Mouse (Mus musculus): ENCODE measurements at regions not wholly inside any gene's neighbourhood (a gene's known extent, or its start where the extent isn't known, plus 50 kb on each side); places are given as distances from the start of the nearest gene placed in this dataset.
A peak's percentile ranks its signal among the peaks of the same experiment; 100 is the strongest.

DNA sequence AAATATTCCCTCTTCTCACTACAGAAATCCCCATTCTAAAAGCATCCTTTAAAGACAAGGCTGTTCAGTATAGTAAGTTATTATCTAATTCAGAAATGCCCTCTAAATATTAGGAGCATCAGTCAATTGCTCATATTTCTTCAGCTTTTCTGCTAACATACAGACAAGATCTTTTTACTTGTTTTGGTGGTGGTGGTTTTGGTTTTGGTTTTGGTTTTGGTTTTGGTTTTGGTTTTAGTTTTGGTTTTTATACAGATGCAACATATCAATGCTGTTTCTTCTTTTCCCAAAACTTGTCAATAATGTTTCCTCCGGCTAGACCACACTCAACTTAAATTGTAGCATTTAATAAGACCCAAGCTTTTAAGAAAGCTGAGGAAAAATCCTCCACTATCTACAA lies 98.2 kb downstream of the Rpl36a-ps1 start:
- ATAC-seq (replicated peaks; ENCODE audit: low FRiP score, low read depth), result no peak
- H3K4me3 ChIP-seq (replicated peaks; ENCODE audit: low read depth, low read length), result no peak overlapping the region
- no peaks in the 10 kb centered on the region for H3K36me3 ChIP-seq (ENCODE audit: insufficient read depth, low read length)
- 94% methylated on average over 1 of the region's 1 CpGs for WGBS
- no peaks in the 10 kb centered on the region for H3K27me3 ChIP-seq (ENCODE audit: insufficient read depth, low read length)
- no peak for TF ChIP-seq CTCF (IDR thresholded peaks at IDR 0.05; ENCODE audit: low read depth)
- no peaks in the 10 kb centered on the region for H3K4me1 ChIP-seq (replicated peaks; ENCODE audit: insufficient read depth, low read length)
- H3K27ac ChIP-seq, result no peak overlapping the region
- H3K9ac ChIP-seq (ENCODE audit: low read depth, low read length), result no peak overlapping the region
- no peak overlapping the region for H3K4me2 ChIP-seq (ENCODE audit: low read length)
- no peak for DNase-seq (ENCODE audit: low spot score)
- H3K9me3 ChIP-seq (replicated peaks; ENCODE audit: low read length), result no peaks in the 10 kb centered on the region

DNA sequence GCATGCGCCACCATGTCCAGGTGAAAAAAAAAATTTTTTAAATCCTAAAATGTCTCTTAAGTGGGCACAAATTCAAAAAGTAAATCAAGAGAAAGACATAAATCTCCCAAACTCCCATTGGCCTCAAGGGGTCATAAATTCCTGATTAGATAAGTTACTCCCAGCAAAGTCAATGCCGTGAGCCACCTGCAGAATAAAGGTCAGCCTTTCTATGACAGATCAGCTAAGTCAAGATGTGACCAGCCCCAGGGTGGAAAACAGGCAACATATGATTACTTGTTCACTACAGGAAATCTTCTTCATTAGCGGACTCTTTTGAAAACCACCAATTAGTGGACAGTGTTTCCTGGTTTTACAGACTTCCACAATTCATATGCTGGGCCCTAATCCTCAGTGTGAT lies 101.4 kb downstream of the Rpl36a-ps1 start:
- Histone ChIP-seq H3K27ac (no peak overlapping the region), H3K9ac (ENCODE audit: low read depth, low read length) (no peak overlapping the region), H3K9me3 (replicated peaks; ENCODE audit: low read length) (no peaks in the 10 kb centered on the region), H3K27me3 (ENCODE audit: insufficient read depth, low read length) (no peaks in the 10 kb centered on the region), H3K4me2 (ENCODE audit: low read length) (no peak overlapping the region), H3K4me3 (replicated peaks; ENCODE audit: low read depth, low read length) (no peak overlapping the region), H3K36me3 (ENCODE audit: insufficient read depth, low read length) (no peaks in the 10 kb centered on the region), H3K4me1 (replicated peaks; ENCODE audit: insufficient read depth, low read length) (no peaks in the 10 kb centered on the region)
- ATAC-seq (replicated peaks; ENCODE audit: low FRiP score, low read depth), result no peak
- WGBS, result 67% methylated on average over 3 of the region's 3 CpGs
- no peak for DNase-seq (ENCODE audit: low spot score)
- no peak for TF ChIP-seq CTCF (IDR thresholded peaks at IDR 0.05; ENCODE audit: low read depth)

DNA sequence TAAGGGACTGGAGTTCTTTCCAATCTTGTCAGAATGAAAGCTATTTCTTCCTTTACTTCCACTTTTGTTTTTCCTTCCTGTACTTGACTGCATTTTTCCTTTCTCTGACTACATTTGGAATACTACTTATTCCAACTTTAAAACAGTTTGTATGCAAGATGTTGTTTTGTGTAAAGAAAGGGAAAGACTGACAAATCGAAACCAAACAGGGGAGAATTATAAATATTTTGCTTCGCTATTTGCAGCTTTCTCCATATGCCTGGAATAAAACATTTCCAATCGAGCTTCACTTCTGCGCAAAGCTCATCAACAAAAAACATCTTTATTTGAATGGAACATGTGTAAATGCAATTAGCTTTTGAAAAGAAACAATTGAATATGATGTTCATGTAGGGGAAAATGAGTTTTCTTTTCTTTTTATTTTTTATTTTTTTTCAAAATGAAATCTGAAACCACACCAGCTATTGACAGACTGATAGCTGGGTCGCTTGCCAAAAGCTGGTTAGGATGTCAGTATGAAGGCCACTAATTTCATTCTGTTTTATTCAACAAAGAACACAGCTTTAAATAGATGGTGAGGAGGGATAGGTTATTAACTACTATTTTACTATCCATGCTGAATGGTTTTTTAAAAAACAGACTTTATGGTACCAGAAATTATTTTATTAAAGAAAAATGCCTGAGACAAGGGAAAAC lies 102.7 kb downstream of the Rpl36a-ps1 start:
- H3K27me3 ChIP-seq (ENCODE audit: insufficient read depth, low read length), result no peaks in the 10 kb centered on the region
- H3K9ac ChIP-seq (ENCODE audit: low read depth, low read length), result no peak overlapping the region
- H3K36me3 ChIP-seq (ENCODE audit: insufficient read depth, low read length), result no peaks in the 10 kb centered on the region
- DNase-seq (ENCODE audit: low spot score) (no peak), ATAC-seq (replicated peaks; ENCODE audit: low FRiP score, low read depth) (no peak)
- H3K4me2 ChIP-seq (ENCODE audit: low read length), result no peak overlapping the region
- no peak overlapping the region for H3K27ac ChIP-seq
- no peak for TF ChIP-seq CTCF (IDR thresholded peaks at IDR 0.05; ENCODE audit: low read depth)
- no peaks in the 10 kb centered on the region for H3K4me1 ChIP-seq (replicated peaks; ENCODE audit: insufficient read depth, low read length)
- H3K9me3 ChIP-seq (replicated peaks; ENCODE audit: low read length), result no peaks in the 10 kb centered on the region
- H3K4me3 ChIP-seq (replicated peaks; ENCODE audit: low read depth, low read length), result no peak overlapping the region
- WGBS, result 78% methylated on average over 5 of the region's 5 CpGs

DNA sequence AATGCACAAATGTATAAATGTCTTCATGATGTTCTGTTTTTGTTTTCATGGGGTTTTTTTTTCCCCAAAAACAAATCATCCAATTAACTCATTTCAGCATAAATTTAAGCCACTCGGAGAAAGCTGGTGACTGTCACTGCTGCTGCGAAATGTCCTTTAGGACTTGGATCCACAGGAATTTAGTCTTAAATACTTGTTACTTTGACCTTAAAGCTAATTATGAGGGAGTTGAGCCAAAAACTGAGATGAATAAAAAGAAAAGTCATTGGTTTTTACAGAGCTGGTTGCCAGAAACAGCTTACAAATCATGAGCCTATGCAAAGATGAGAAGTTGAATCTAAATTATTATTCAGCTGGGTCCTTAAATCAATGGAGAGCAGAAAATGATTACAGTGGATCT lies 106.5 kb downstream of the Rpl36a-ps1 start:
- H3K4me1 ChIP-seq (replicated peaks; ENCODE audit: insufficient read depth, low read length), result no peaks in the 10 kb centered on the region
- 65% methylated on average over 2 of the region's 2 CpGs for WGBS
- no peak overlapping the region for H3K9ac ChIP-seq (ENCODE audit: low read depth, low read length)
- no peaks in the 10 kb centered on the region for H3K36me3 ChIP-seq (ENCODE audit: insufficient read depth, low read length)
- ATAC-seq (replicated peaks; ENCODE audit: low FRiP score, low read depth) (no peak), DNase-seq (ENCODE audit: low spot score) (peak; percentile 71)
- no peak overlapping the region for H3K4me2 ChIP-seq (ENCODE audit: low read length)
- H3K27me3 ChIP-seq (ENCODE audit: insufficient read depth, low read length), result no peaks in the 10 kb centered on the region
- TF ChIP-seq CTCF (IDR thresholded peaks at IDR 0.05; ENCODE audit: low read depth), result no peak
- no peak overlapping the region for H3K27ac ChIP-seq
- no peak overlapping the region for H3K4me3 ChIP-seq (replicated peaks; ENCODE audit: low read depth, low read length)
- H3K9me3 ChIP-seq (replicated peaks; ENCODE audit: low read length), result no peaks in the 10 kb centered on the region

DNA sequence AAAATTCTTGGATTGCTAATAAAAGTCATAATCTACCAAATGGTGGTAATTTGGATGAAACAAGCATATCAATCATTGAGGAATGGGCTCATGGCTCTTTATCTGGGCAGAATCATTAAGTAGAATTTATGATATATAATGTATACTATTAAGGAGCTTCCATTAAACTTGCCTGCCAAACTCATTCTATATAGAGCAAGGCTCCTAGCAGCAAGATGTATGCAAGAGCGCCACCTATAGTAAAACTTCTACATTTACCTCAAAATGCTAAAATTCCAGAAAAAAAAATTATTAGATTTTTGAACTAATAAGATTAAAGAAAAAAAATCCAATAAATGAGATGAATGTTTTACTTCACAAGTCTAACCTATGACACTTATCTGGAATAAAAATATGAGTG lies 107.1 kb downstream of the Rpl36a-ps1 start:
- peak; percentile 90 for DNase-seq (ENCODE audit: low spot score)
- H3K4me3 ChIP-seq (replicated peaks; ENCODE audit: low read depth, low read length), result no peak overlapping the region
- H3K27ac ChIP-seq, result no peak overlapping the region
- no peak overlapping the region for H3K9ac ChIP-seq (ENCODE audit: low read depth, low read length)
- peak; percentile 73 for TF ChIP-seq CTCF (IDR thresholded peaks at IDR 0.05; ENCODE audit: low read depth)
- no peaks in the 10 kb centered on the region for H3K27me3 ChIP-seq (ENCODE audit: insufficient read depth, low read length)
- no peaks in the 10 kb centered on the region for H3K36me3 ChIP-seq (ENCODE audit: insufficient read depth, low read length)
- H3K4me1 ChIP-seq (replicated peaks; ENCODE audit: insufficient read depth, low read length), result no peaks in the 10 kb centered on the region
- no peak overlapping the region for H3K4me2 ChIP-seq (ENCODE audit: low read length)
- no peaks in the 10 kb centered on the region for H3K9me3 ChIP-seq (replicated peaks; ENCODE audit: low read length)
- no peak for ATAC-seq (replicated peaks; ENCODE audit: low FRiP score, low read depth)
- 25% methylated on average over 1 of the region's 1 CpGs for WGBS

DNA sequence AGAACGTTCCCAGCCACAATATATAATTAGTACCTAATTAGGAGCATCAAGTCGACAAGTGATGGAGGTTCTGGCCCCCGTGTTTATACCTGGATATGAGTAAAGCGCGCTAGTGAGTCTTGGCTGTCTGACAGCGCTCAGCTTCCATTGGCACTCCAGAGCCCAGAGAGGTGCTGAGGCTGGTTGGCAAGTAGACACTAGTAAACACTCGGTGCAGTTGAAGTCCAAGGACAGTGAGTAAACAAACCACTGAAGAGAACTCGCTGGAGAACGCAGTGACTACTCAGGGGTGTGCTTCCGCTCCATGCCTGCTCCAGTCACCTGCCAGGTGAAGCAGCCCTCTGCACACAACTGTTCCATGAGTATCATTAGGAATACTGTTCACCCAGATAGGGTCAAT lies 111.5 kb downstream of the Rpl36a-ps1 start:
- no peaks in the 10 kb centered on the region for H3K4me1 ChIP-seq (replicated peaks; ENCODE audit: insufficient read depth, low read length)
- H3K27me3 ChIP-seq (ENCODE audit: insufficient read depth, low read length), result no peaks in the 10 kb centered on the region
- no peak for TF ChIP-seq CTCF (IDR thresholded peaks at IDR 0.05; ENCODE audit: low read depth)
- H3K36me3 ChIP-seq (ENCODE audit: insufficient read depth, low read length), result no peaks in the 10 kb centered on the region
- no peak overlapping the region for H3K27ac ChIP-seq
- H3K9me3 ChIP-seq (replicated peaks; ENCODE audit: low read length), result no peaks in the 10 kb centered on the region
- DNase-seq (ENCODE audit: low spot score) (no peak), ATAC-seq (replicated peaks; ENCODE audit: low FRiP score, low read depth) (no peak)
- no peak overlapping the region for H3K9ac ChIP-seq (ENCODE audit: low read depth, low read length)
- H3K4me2 ChIP-seq (ENCODE audit: low read length), result no peak overlapping the region
- 90% methylated on average over 10 of the region's 10 CpGs for WGBS
- H3K4me3 ChIP-seq (replicated peaks; ENCODE audit: low read depth, low read length), result no peak overlapping the region

DNA sequence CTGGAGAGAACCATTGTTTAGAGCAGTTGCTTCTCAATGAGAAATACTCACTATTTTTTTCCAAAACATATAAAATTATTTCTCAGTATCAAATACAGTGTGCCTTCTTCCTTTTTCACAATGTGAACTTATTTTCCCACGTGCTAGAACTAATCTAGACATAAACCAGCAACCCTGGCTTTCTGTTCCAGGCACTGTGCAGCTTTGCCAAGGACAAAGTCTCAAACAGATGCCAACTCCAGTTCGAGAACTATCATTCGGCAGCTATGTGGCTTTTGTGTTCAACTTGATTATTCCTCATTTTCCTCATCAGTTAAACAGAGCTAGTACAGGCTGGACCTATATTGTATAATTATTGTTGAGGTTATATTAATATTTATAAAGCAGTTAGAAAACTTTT lies 116.2 kb downstream of the Rpl36a-ps1 start:
- TF ChIP-seq CTCF (IDR thresholded peaks at IDR 0.05; ENCODE audit: low read depth), result no peak

More for the DNA sequence above, 116.2 kb downstream of the Rpl36a-ps1 start:
- Histone ChIP-seq H3K27ac (no peak overlapping the region), H3K9ac (ENCODE audit: low read depth, low read length) (no peak overlapping the region), H3K9me3 (replicated peaks; ENCODE audit: low read length) (no peaks in the 10 kb centered on the region), H3K4me3 (replicated peaks; ENCODE audit: low read depth, low read length) (no peak overlapping the region), H3K36me3 (ENCODE audit: insufficient read depth, low read length) (no peaks in the 10 kb centered on the region), H3K4me1 (replicated peaks; ENCODE audit: insufficient read depth, low read length) (no peaks in the 10 kb centered on the region), H3K27me3 (ENCODE audit: insufficient read depth, low read length) (no peaks in the 10 kb centered on the region), H3K4me2 (ENCODE audit: low read length) (no peak overlapping the region)
- WGBS, result 84% methylated on average over 3 of the region's 3 CpGs
- DNase-seq (ENCODE audit: low spot score), result no peak
- no peak for ATAC-seq (replicated peaks; ENCODE audit: low FRiP score, low read depth)

All from kidney, postnatal 0 days (tissue).